Comparison of ENCODE assay signal across 13 mouse cellular contexts in the genomic region with DNA sequence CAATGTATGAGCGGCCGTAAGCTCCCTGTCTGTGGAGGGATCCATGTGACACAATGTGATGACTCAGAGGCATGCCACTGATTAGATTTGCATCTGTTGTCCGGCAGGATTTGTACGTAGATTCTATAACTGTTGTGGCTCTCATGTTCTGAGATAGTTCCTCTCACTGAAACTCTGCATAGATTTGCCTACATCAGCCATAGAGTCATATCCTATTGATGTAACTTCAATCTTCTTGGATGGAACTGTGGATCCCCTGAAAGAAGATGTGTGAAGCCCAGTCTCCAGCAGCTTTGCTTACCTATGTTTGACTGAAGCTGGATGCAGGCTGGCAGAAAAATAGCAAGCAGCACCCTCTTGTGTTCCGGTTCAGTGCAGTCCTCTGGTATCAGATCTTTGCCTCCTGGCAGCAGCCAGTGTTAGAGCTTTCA. TPM values are rescaled to one million over a fixed set of nuclear protein-coding genes. Genes with fewer than 3 reads are reported as not detected.
DNase-seq lines count a peak whose midpoint lies in the region; ATAC-seq and TF ChIP-seq lines count a peak whose summit lies in the region.
"Had no signal": no experiment of that assay in that cellular context is flagged by ENCODE, and none has a peak within 500 bp of the region (broad histone marks: within the 10 kb centered on the region; RNA-seq: fewer than 3 reads in every experiment).

No protein-coding gene starts in this region.

- no peak overlapping the region for H3K4me3 ChIP-seq in bone marrow, adult 2 months (replicated peaks; ENCODE audit: control insufficient read depth, low read depth, low read length)
- H3K4me3 ChIP-seq: myocyte had no signal

- H3K4me1 ChIP-seq in bone marrow, adult 2 months (ENCODE audit: control insufficient read depth, insufficient read depth, low read length), result peaks cover 1% of the 10 kb centered on the region; the same call in 1 of the 2 replicates

- DNase-seq in layer of hippocampus, adult 11-12 months (ENCODE audit: low spot score), result peak; percentile 51
- DNase-seq in layer of hippocampus, postnatal 25 days (ENCODE audit: extremely low spot score in 1 of 2, low spot score in 1 of 2), result no peak
- DNase-seq in adrenal gland, postnatal 25 days, result no peak
- DNase-seq in embryo, embryonic 10.5 days (ENCODE audit: low spot score), result no peak
- DNase-seq: thymus, postnatal 14 days had no signal

- H3K27ac ChIP-seq in bone marrow, adult 2 months (ENCODE audit: control insufficient read depth, insufficient read depth, low read depth, low read length, poor library complexity), result no peak overlapping the region

- TF ChIP-seq POLR2A in bone marrow, adult 2 months (IDR thresholded peaks at IDR 0.05; ENCODE audit: borderline replicate concordance, control insufficient read depth, low read depth, low read length), result no peak

- peak; percentile 21; the same call in 1 of the 2 replicates for TF ChIP-seq CTCF in bone marrow, adult 2 months (IDR thresholded peaks at IDR 0.05; ENCODE audit: control insufficient read depth, insufficient read depth, low read length)

- peak; percentile 23; the same call in 1 of the 2 replicates for ATAC-seq in granulocyte monocyte progenitor cell, adult 5-6 weeks (replicated peaks; ENCODE audit: poor library complexity, severe bottlenecking)
- ATAC-seq in neutrophil, adult 5-6 weeks (ENCODE audit: extremely low read depth, insufficient number of reproducible peaks, low FRiP score, poor library complexity, severe bottlenecking), result peak; percentile 53
- ATAC-seq: Patski had no signal

- 64% methylated on average over 5 of the region's 5 CpGs for WGBS in bone marrow, adult 2 months

RNA-seq across cellular contexts. Expression of a gene that starts 5.7 kb away (rescaled TPM):
- not detected for total RNA-seq in layer of hippocampus, postnatal 25 days (2021)
- 3.1 and 4.7 TPM in 2 replicates for polyA plus RNA-seq in bone marrow, adult 2 months (2011; ENCODE audit: insufficient read depth, insufficient read length, low replicate concordance, missing spikeins)
- total RNA-seq in granulocyte monocyte progenitor cell, adult 5-6 weeks (2014; fragmentation: Nextera tagmentation), result 0.64 TPM in 1 of 2 replicates, not detected in the other
- total RNA-seq in granulocyte monocyte progenitor cell, adult 5-6 weeks (2017), result 0.69 TPM in 1 of 2 replicates, not detected in the other
- total RNA-seq in neutrophil, adult 5-6 weeks (2017), result 28.2 and 29.0 TPM in 2 replicates
- total RNA-seq in adrenal gland, postnatal 25 days (2021), result 0.30 TPM in 1 of 2 replicates, not detected in the other
- total RNA-seq: gastrocnemius, adult 18-20 months had no signal
- polyA plus RNA-seq: hindbrain, embryonic 11.5 days; myocyte; Patski had no signal

RNA-seq across cellular contexts. Expression of a gene that starts 23.2 kb away (rescaled TPM):
- total RNA-seq in layer of hippocampus, postnatal 25 days (2021), result under 1 TPM in 1 of 2 experiments, not detected in 1; 0.52 TPM
- 7.2 and 15.0 TPM in 2 replicates for polyA plus RNA-seq in bone marrow, adult 2 months (2011; ENCODE audit: insufficient read depth, insufficient read length, low replicate concordance, missing spikeins)
- 167 and 179 TPM in 2 replicates for total RNA-seq in granulocyte monocyte progenitor cell, adult 5-6 weeks (2014; fragmentation: Nextera tagmentation)
- total RNA-seq in granulocyte monocyte progenitor cell, adult 5-6 weeks (2017), result 138 and 170 TPM in 2 replicates
- total RNA-seq in neutrophil, adult 5-6 weeks (2017), result 110 and 113 TPM in 2 replicates
- total RNA-seq in adrenal gland, postnatal 25 days (2021), result 1.3 and 1.6 TPM in 2 replicates
- polyA plus RNA-seq: myocyte, Patski had no signal

RNA-seq across cellular contexts. Expression of a gene that starts 51.4 kb away (rescaled TPM):
- total RNA-seq in layer of hippocampus, postnatal 25 days (2021), result under 1 TPM in 1 of 2 experiments, not detected in 1; 0.23 TPM
- polyA plus RNA-seq in bone marrow, adult 2 months (2011; ENCODE audit: insufficient read depth, insufficient read length, low replicate concordance, missing spikeins), result 12.8 and 23.7 TPM in 2 replicates
- total RNA-seq in granulocyte monocyte progenitor cell, adult 5-6 weeks (2014; fragmentation: Nextera tagmentation), result 19.8 and 22.0 TPM in 2 replicates
- total RNA-seq in granulocyte monocyte progenitor cell, adult 5-6 weeks (2017), result 22.3 and 29.9 TPM in 2 replicates
- 83.9 and 87.7 TPM in 2 replicates for total RNA-seq in neutrophil, adult 5-6 weeks (2017)
- 0.48 and 0.67 TPM in 2 replicates for total RNA-seq in adrenal gland, postnatal 25 days (2021)
- total RNA-seq: left cerebral cortex, postnatal 10 days had no signal
- polyA plus RNA-seq: hindbrain, embryonic 11.5 days; myocyte; Patski had no signal

Comparison
In these comparisons a context has a peak if more than half of its experiments do, and no peak if none do; other contexts are left out.
1. RNA of a gene that starts 5.7 kb away (total RNA-seq): 28.2 to 29.0 TPM in neutrophil, adult 5-6 weeks; 0.64 to 0.69 TPM in granulocyte monocyte progenitor cell, adult 5-6 weeks, 0.30 TPM in adrenal gland, postnatal 25 days and not detected in layer of hippocampus, postnatal 25 days; every median in the first group is over 10 times any median in the second.
2. RNA of a gene that starts 23.2 kb away (total RNA-seq): 138 to 179 TPM in granulocyte monocyte progenitor cell, adult 5-6 weeks and 110 to 113 TPM in neutrophil, adult 5-6 weeks; 1.3 to 1.6 TPM in adrenal gland, postnatal 25 days and 0.52 TPM in layer of hippocampus, postnatal 25 days; every median in the first group is over 10 times any median in the second.
3. RNA of a gene that starts 51.4 kb away (total RNA-seq): 83.9 to 87.7 TPM in neutrophil, adult 5-6 weeks and 19.8 to 29.9 TPM in granulocyte monocyte progenitor cell, adult 5-6 weeks; 0.48 to 0.67 TPM in adrenal gland, postnatal 25 days and 0.23 TPM in layer of hippocampus, postnatal 25 days; every median in the first group is over 10 times any median in the second.